Mouse (Mus musculus): ENCODE measurements around the gene Spen. TPM values are rescaled to one million over a fixed set of nuclear protein-coding genes. Genes with fewer than 3 reads are reported as not detected.

Gene Spen
- total and polyA plus RNA-seq, 2 experiments from 2014 or later: 10.7 to 24.7 TPM

- DNase-seq: peak; percentile 91
- Histone ChIP-seq H3K27ac (ENCODE audit: low read depth, low read length) (no peak overlapping the region), H3K4me2 (ENCODE audit: low read depth) (no peak overlapping the region), H3K4me3 (ENCODE audit: low read depth, low read length) (no peak overlapping the region), H3K36me3 (ENCODE audit: insufficient read depth) (no peaks in the 10 kb centered on the region), H3K4me1 (ENCODE audit: insufficient read depth) (no peaks in the 10 kb centered on the region), H3K9ac (no peak overlapping the region), H3K27me3 (ENCODE audit: insufficient read depth, low read length) (no peaks in the 10 kb centered on the region), H3K9me3 (ENCODE audit: low read length) (no peaks in the 10 kb centered on the region)
- WGBS: 38% methylated on average over 27 of the region's 27 CpGs
- ATAC-seq: peak; percentile 85
- TF ChIP-seq CTCF (IDR thresholded peaks at IDR 0.05; ENCODE audit: low read depth): peak; percentile 97
Observed at GRCm38 (mm10) chr4:141574789-141575702, 36.6 kb upstream of the Spen start.

GRCm38 (mm10) chr4:141573359-141573966 lies 35.1 kb upstream of the Spen start:
- no peaks in the 10 kb centered on the region for H3K27me3 ChIP-seq (ENCODE audit: insufficient read depth, low read length)
- no peak overlapping the region for H3K27ac ChIP-seq (ENCODE audit: low read depth, low read length)
- no peaks in the 10 kb centered on the region for H3K9me3 ChIP-seq (ENCODE audit: low read length)
- no peak for TF ChIP-seq CTCF (IDR thresholded peaks at IDR 0.05; ENCODE audit: low read depth)
- H3K9ac ChIP-seq: no peak overlapping the region
- no peak overlapping the region for H3K4me2 ChIP-seq (ENCODE audit: low read depth)
- no peaks in the 10 kb centered on the region for H3K4me1 ChIP-seq (ENCODE audit: insufficient read depth)
- no peaks in the 10 kb centered on the region for H3K36me3 ChIP-seq (ENCODE audit: insufficient read depth)
- WGBS: 68% methylated on average over 6 of the region's 6 CpGs
- DNase-seq: no peak
- no peak overlapping the region for H3K4me3 ChIP-seq (ENCODE audit: low read depth, low read length)
- ATAC-seq: no peak

DNA sequence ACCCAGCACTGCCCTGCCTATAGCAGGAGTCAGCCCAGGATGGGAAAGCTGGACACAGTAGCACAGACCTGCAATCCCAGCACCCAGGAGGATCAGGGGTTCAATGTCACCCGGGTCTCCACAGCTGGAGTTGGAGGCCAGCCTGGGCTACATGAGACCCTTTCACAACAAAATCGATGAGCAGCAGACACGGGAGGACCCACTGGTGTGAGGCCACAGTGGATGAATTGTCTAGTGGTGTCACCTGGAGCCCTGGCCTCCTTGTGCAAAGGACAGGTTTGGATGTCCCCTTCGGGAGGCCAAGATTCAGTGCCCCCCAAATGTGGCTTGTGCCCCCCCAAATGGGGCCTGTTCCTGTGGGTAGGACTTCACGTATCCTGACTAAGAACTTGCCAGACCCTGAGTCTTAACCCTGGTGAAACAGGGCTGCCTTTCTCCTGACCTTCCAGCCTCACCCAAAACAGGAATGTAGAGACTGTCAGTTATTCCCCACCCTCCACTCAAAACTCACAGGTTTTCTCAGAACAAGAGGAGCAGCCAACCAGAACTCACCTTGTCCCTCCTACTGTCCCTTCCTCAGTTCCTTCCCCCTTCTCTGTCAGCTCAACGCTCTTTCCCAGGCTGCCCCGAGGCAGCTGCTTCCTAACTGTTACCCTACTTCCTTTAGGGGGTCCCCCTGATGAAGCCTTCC lies 34.4 kb upstream of the Spen start:
- Histone ChIP-seq H3K27me3 (ENCODE audit: insufficient read depth, low read length) (no peaks in the 10 kb centered on the region), H3K36me3 (ENCODE audit: insufficient read depth) (no peaks in the 10 kb centered on the region), H3K4me2 (ENCODE audit: low read depth) (no peak overlapping the region), H3K4me1 (ENCODE audit: insufficient read depth) (no peaks in the 10 kb centered on the region), H3K9me3 (ENCODE audit: low read length) (no peaks in the 10 kb centered on the region), H3K4me3 (ENCODE audit: low read depth, low read length) (no peak overlapping the region), H3K27ac (ENCODE audit: low read depth, low read length) (no peak overlapping the region), H3K9ac (no peak overlapping the region)
- ATAC-seq (no peak), DNase-seq (no peak)
- 84% methylated on average over 7 of the region's 7 CpGs for WGBS
- TF ChIP-seq CTCF (IDR thresholded peaks at IDR 0.05; ENCODE audit: low read depth): no peak

- Histone ChIP-seq H3K27ac (ENCODE audit: low read depth, low read length) (no peak overlapping the region), H3K9ac (no peak overlapping the region), H3K36me3 (ENCODE audit: insufficient read depth) (no peaks in the 10 kb centered on the region), H3K27me3 (ENCODE audit: insufficient read depth, low read length) (no peaks in the 10 kb centered on the region), H3K9me3 (ENCODE audit: low read length) (no peaks in the 10 kb centered on the region), H3K4me3 (ENCODE audit: low read depth, low read length) (no peak overlapping the region), H3K4me2 (ENCODE audit: low read depth) (no peak overlapping the region), H3K4me1 (ENCODE audit: insufficient read depth) (no peaks in the 10 kb centered on the region)
- ATAC-seq (no peak), DNase-seq (no peak)
- 81% methylated on average over 10 of the region's 10 CpGs for WGBS
- no peak for TF ChIP-seq CTCF (IDR thresholded peaks at IDR 0.05; ENCODE audit: low read depth)
Observed at GRCm38 (mm10) chr4:141571934-141572333, 33.5 kb upstream of the Spen start.

GRCm38 (mm10) chr4:141571337-141571739 lies 32.9 kb upstream of the Spen start:
- H3K27ac ChIP-seq (ENCODE audit: low read depth, low read length): no peak overlapping the region
- 86% methylated on average over 6 of the region's 6 CpGs for WGBS
- no peaks in the 10 kb centered on the region for H3K9me3 ChIP-seq (ENCODE audit: low read length)
- ATAC-seq (no peak), DNase-seq (no peak)
- H3K4me1 ChIP-seq (ENCODE audit: insufficient read depth): no peaks in the 10 kb centered on the region
- H3K4me3 ChIP-seq (ENCODE audit: low read depth, low read length): no peak overlapping the region
- no peak for TF ChIP-seq CTCF (IDR thresholded peaks at IDR 0.05; ENCODE audit: low read depth)
- no peak overlapping the region for H3K4me2 ChIP-seq (ENCODE audit: low read depth)
- no peaks in the 10 kb centered on the region for H3K27me3 ChIP-seq (ENCODE audit: insufficient read depth, low read length)
- H3K36me3 ChIP-seq (ENCODE audit: insufficient read depth): no peaks in the 10 kb centered on the region
- no peak overlapping the region for H3K9ac ChIP-seq

DNA sequence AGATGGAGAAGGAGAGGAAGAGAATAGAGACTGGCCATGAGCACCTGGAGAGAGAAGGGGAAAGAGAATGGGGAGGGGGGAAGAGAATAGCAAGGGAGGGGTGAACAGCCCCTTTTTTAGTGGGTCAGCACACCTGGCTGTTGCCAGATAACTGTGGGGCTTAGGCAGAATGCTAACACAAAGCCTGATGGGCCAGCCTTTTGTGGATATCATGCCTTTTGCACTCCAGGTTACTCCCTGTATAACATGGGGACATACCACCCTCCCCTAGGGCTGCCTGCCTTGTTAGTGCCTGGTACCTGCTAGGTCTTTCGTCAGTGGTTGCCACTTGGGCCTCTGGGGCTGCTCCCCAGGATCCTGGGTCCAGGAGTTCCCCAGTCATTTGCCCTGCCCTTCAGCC lies 32.4 kb upstream of the Spen start:
- Histone ChIP-seq H3K27ac (ENCODE audit: low read depth, low read length) (no peak overlapping the region), H3K9ac (no peak overlapping the region), H3K36me3 (ENCODE audit: insufficient read depth) (no peaks in the 10 kb centered on the region), H3K4me2 (ENCODE audit: low read depth) (no peak overlapping the region), H3K27me3 (ENCODE audit: insufficient read depth, low read length) (no peaks in the 10 kb centered on the region), H3K4me1 (ENCODE audit: insufficient read depth) (no peaks in the 10 kb centered on the region), H3K9me3 (ENCODE audit: low read length) (no peaks in the 10 kb centered on the region), H3K4me3 (ENCODE audit: low read depth, low read length) (no peak overlapping the region)
- ATAC-seq (no peak), DNase-seq (no peak)
- WGBS: 82% methylated on average over 1 of the region's 1 CpGs
- no peak for TF ChIP-seq CTCF (IDR thresholded peaks at IDR 0.05; ENCODE audit: low read depth)

- H3K27me3 ChIP-seq (ENCODE audit: insufficient read depth, low read length): no peaks in the 10 kb centered on the region
- no peak overlapping the region for H3K9ac ChIP-seq
- no peaks in the 10 kb centered on the region for H3K4me1 ChIP-seq (ENCODE audit: insufficient read depth)
- H3K27ac ChIP-seq (ENCODE audit: low read depth, low read length): no peak overlapping the region
- ATAC-seq (no peak), DNase-seq (no peak)
- H3K4me2 ChIP-seq (ENCODE audit: low read depth): no peak overlapping the region
- no peaks in the 10 kb centered on the region for H3K9me3 ChIP-seq (ENCODE audit: low read length)
- 72% methylated on average over 6 of the region's 6 CpGs for WGBS
- no peak overlapping the region for H3K4me3 ChIP-seq (ENCODE audit: low read depth, low read length)
- no peaks in the 10 kb centered on the region for H3K36me3 ChIP-seq (ENCODE audit: insufficient read depth)
- TF ChIP-seq CTCF (IDR thresholded peaks at IDR 0.05; ENCODE audit: low read depth): no peak
Observed at GRCm38 (mm10) chr4:141570004-141570403, 31.6 kb upstream of the Spen start.
